Mouse (Mus musculus) hematopoietic stem cell, adult 5-6 weeks (primary cell): ENCODE data around the gene Mpv17. TPM values are rescaled to one million over a fixed set of nuclear protein-coding genes. Genes with fewer than 3 reads are reported as not detected.

Experiments
- ATAC-seq, 2 experiments: fragments of 125-278 bp in 1 of 2; replicated peaks in 1 of 2; 2 replicates each; pipeline ENCODE4 v1.8.0; 2016 to 2017; ENCODE audit warnings: inconsistent platforms in 2 of 2, mild to moderate bottlenecking in 2 of 2, moderate number of reproducible peaks in 2 of 2, low read depth in 1 of 2, moderate TSS enrichment in 1 of 2; ENCODE audit not compliant: low FRiP score in 2 of 2, poor library complexity in 2 of 2, severe bottlenecking in 2 of 2, insufficient read depth in 1 of 2, low TSS enrichment in 1 of 2
- total RNA-seq: library from RNA; stranded (forward); fragments of 172-1452, 232-1000 nt; gene quantifications from 2 replicates; pipeline ENCODE4 v1.2.3, GENCODE M21; 2017

Gene Mpv17
- total RNA-seq, 1 experiment from 2014 or later: 51.0 TPM

DNA sequence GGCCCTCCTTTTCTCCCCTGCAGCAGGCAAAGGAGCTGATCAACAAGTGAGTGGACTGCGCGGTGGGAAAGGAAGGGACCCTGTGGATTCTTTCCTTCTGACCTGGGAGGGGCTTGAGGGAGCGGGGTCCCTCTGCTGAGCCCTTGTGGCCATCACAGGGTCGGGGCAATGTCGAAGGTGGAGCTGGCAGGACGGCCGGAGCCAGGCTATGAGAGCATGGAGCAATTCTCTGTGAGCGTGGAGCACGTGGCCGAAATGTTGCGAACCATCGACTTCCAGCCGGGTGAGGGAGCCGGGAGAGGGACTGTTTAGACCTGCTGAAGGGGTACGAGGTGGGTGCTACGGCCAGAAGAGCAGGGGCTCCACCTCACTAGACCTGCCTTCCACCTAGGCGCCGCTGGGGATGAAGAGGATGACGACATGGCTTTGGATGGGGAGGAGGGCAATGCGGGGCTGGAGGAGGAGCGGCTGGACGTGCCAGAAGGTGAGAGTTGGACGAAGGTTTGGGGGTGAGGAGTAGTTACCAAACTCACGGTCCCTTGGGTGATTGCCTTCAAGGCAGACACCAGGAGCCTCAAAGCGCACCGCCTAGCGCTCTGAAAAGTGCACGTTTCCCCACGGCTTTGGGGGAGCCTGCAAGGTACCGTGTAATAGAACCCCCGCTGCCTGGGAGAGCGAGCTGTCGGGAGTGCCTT lies 17.2 kb downstream of the Mpv17 start:
- ATAC-seq: no peak

DNA sequence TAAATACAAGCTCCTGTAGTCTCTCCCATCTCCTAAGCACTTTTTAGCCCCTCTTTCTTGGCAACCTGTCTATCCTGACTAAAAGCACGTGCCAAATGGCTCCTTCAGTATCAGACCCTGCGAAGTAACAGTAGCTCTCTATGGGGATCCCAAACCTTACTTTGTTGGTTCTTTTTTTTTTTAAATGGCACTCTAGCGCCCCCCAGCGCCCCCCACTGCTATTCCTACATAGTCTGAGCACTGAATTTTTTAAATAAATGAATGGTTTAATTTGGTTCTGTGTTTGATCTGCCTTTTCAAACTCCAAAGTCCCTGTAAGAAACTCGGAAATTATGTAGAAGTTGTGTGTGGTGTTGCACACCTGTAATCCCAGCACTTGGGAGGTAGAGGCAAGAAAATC lies 28.0 kb downstream of the Mpv17 start:
- no peak for ATAC-seq

DNA sequence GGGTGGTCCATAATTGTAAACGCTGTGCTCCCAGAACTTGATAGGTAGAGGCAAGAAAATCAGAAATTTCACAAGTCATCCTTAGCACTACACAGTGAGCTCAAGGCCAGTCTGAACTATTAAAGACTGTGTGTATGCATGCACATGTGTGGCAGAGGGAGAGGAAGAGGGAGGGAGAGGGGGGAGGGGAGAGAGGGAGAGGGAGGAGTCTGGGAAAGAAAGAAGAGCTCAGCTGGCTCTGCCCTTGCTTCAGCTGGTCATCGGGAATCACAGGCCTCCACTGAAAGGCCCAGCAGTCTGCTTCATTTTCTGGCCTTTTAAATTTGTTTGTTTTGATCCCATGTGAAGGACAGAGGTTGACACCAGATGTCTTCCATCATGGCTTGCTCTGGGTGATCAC lies 30.6 kb downstream of the Mpv17 start:
- no peak for ATAC-seq

DNA sequence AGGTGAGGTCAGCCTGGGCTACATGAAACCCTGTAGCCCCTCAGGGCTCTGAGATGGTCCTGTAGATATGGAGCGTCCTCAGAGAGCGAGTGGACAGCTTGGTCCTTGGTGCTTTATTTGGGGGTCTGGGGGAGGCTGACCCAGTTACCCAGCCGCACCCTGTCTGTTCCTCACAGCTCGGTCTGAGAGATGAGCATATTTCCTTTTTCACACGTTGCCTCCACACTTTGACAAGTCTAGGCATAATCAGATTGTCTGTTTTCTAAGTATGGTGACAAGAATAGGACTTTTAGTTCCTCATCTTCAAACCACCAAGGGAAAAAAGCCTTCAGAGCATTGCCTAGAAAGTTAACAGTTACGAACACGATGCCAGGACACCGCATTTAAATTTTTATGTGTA lies 32.9 kb downstream of the Mpv17 start:
- ATAC-seq: no peak

DNA sequence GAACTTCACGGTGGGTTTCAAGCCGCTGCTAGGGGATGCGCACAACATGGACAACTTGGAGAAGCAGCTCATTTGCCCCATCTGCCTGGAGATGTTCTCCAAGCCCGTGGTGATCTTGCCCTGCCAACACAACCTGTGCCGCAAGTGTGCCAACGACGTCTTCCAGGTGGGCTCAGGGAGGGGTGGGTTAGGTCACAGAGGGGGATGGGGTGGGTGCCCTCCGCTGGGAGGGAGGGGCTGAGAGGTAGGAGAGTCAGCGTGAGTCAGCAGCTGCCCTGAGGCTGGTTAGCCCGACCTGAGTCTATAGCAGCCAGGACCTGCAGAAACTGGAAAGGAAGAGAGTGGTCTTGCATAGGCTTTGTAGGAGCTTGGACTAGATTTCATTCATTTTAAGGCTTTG lies 37.1 kb downstream of the Mpv17 start:
- no peak for ATAC-seq

DNA sequence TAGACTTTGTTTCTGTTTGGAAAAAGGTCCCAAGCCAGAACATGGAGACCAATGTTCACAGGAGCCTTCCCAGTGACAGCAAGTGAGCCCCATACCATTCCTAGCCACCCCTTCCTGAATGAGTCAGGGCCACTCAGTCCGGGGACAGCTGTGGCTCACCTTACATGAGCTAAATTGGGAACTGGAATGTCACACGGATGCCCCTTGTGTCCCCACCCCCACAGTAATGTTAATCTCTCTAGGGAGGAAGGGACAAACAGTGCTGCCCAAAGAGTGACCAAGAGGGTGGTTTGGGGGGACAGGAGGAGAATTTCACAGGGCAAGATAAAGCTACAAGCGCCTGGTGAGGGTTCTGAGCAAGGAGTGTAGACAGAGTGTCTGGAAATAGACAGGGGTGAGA lies 37.7 kb downstream of the Mpv17 start, which contains the start of gene Trim54:
TSS of gene Trim54 (plus strand) at position 359 of the 400 bp plus-strand sequence.
- ATAC-seq: no peak

DNA sequence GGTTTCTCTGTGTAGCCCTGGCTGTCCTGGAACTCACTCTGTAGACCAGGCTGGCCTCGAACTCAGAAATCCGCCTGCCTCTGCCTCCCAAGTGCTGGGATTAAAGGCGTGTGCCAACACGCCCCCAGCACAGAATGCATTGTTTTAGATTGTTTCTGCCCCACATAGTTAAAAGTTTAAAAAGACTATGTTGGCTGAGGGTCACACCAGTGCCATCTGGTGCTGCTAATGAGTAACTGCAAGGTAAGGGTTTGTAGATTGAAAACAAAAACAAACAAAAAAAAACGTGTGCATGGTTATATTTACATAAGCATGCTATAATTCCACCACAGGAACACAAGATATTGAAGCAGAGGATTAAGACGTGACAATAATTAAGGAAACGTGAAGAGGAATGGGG lies 43.3 kb downstream of the Mpv17 start:
- 0 out of 4 replicates have a peak, but pooled peaks of 1 of the 2 experiments have one; percentile 36 for ATAC-seq

DNA sequence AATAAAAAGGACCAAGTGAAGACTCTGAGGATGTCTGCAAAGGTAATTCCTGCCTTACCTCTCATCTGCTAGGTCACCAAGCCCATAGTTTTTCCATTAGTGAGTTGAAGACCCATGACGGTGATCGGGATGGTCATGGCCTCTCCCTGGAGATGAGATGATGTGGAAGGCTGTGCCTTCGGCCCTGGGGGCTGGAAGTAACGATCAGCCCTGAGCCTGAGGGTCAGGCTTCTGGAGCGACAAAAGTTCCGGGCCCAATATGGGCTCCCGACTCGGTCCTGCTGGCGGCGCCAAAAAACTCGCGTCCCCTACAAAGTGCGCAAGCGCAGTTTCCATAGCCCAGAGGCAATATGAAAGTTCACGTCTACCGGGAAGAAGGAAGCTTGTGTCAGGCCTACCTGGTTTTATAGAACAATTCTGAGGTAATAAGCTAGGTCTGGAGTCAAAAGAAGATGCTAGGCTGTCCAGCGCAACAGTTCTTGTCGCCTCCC lies 46.0 kb downstream of the Mpv17 start, which contains the start of gene Slc30a3:
TSS of gene Slc30a3 (minus strand) at position 238 of the 491 bp plus-strand sequence.
- ATAC-seq: no peak

DNA sequence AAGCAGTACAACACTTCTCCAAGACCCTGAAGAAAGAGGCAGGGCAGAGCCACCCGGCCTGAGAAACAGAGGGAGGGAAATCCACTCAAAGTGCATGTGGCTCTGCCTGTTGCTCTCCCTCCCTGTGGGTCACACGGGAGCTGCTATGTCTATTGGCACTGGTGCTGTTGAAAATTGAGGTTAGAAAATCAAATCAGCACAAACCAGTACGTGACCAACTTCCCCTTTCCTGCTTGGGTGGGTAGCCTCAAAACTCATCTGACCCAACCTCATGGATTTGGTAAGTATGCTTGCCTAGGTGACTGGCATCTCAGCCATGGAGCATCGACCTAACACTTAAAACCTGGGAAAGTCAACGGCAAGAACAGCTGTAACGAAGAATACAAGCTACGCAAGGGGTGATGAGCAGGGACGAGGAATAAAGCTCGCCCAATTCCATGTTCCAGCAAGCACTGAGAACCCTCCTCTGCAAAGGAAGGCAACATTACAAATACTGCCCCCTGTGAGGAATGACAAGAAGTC lies 48.2 kb downstream of the Mpv17 start, which contains the start of gene Dnajc5g:
TSS of gene Dnajc5g (plus strand) at position 472 of the 522 bp plus-strand sequence.
- ATAC-seq: peak; percentile 42 to 56; a peak in 2 of 4 replicates

DNA sequence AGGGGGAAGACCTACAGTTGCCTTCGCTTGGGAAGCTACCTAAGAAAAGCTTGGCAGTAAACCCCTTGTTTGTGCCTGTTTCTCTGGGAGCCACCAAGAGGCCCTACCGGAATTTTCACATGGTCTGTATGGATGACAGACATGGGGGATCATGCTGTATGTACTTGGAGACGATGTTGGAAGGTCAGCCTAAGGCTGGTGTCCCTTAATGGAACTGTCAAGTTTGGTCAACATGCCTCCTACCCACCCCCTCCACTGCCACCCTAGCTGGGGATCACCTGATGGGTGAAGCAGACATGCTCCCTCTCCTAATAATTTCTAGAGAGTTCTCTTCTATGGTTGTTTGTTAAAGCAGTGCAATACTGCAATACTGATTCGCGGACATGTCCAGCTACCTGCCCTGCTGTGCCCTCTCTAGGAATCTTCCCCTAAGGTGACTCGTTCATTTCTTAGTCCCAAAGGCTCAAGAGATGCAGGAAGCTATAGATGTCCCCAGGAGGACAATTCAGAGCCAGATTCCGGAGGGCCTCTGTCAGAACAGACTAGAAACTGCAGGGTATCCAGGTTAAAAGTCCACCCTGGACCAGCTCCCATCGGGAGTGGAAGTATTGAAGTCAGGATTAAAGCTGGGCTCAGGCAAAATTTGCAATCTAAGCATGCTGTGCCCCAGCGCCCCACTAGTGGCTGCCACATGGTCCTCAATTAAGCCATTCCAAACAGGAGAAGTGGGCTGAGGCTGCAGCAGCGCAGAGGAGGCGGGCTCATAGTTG lies 58.2 kb downstream of the Mpv17 start:
- ATAC-seq: no peak

DNA sequence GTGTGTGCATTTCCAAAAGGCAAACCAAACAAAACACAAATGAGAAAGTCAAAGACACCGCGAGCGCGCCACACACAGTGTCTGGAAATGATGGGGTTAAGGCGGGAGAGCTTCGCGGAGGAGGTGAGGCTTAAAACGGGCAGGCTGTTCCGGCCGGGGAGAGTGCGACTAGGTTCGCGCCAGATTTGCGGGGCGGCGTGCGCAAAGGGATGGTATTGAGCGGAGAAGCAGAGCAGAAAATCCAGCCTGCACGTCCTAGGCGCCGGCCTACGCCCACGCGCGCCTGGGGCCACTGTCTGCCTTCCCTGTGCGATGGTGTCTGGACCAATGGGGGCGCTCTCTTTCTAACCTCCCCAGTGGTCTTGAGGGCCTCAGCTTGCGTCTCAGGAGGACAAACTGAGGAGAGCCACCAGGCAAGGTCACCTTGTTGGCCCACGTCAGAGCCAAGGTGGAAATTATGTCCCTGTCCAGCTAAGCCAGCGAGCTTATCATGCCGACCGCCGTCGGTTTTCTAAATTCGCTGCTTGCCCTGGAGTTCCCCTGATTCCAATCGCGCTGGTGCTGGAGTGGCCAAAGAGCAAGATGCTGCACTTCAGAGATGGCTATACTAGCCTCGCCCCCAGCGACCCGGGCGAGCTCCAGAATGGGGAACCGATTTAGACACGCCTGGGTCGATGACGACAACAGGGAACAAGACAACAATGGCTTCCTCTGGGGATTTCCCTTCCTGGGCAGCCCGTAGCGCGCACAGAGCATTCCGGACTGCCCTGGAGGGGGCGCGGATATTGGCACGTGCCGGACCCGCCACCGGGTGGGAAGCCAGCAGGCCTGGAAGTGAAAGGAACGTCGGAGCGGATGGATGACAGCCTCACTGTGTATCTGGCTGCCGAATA lies 59.0 kb downstream of the Mpv17 start:
- ATAC-seq: peak; percentile 85 to 92

DNA sequence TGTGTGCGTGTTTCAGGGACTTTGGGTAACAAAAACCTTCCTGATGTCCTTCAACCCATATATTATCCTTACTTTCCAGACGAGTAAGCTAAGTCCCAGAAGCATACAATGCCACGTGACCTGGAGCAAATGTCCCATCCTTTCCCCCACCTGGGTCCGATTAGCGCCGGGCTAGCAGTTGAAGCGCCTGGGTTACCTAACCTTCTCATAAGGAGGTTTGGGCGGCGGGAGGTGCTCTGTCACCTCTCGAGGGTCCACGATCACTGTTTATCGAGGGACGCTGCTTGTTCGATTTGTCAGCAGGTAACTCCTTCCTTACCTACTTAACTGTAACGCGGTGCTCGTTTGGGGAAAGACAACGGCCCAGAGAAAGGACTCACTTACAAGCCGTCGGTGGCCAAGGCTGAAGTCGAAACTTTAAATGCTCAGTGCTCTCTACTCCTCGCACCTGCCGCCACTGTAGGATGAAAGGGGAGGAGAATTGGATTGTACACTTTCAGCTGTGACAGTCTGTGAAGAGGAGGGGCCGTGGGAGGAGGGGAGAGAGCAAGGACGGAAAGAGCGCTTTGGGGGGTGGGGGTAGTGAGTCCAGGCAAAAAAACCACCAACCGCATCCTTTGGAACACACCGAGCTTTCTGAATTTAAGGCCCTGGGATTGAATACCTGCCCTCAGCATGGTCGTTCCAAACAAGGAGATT lies 59.8 kb downstream of the Mpv17 start:
- no peak for ATAC-seq

DNA sequence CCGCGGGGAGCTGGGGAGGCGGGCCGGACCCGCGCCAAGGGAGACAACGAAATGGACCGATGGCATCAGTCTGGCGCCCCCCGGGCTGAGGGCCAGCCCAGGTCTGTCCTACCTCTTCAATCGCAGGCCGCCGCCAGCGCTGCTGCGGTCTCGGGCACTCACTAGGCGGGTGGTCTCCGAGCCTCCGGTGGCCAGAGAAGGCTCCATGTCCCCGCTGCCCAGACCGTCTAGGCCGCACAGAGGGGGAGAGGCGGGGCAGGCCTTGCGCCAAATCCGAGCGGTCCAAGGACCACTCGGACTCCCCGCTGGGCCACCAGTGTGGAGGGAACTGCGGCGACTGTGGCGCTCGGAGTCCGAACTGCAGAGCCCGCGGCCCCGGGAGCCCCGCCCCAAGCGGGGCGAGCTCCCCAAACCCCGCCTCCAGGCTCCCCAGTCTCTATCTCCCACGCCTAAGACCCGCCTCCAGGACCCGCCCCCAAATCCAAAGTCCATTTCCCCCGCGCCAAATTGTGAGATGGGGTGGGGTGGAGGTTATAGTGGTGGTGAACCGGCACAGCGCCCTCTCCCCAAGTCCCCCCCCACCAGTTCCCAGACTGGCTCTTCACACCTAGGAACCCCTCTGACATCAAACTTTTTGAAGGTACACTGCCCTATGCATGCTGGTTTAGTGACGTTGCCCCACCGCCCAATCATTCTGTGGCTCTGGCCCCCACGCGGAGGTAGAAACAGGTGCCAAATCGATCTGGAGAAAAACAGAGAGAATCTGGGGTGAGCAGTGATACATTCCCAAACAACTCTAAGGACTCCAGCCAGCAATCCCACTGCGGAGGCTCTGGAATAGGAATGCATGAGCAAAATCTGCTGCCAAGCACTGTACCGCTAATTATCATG lies 60.7 kb downstream of the Mpv17 start:
- ATAC-seq: no peak

DNA sequence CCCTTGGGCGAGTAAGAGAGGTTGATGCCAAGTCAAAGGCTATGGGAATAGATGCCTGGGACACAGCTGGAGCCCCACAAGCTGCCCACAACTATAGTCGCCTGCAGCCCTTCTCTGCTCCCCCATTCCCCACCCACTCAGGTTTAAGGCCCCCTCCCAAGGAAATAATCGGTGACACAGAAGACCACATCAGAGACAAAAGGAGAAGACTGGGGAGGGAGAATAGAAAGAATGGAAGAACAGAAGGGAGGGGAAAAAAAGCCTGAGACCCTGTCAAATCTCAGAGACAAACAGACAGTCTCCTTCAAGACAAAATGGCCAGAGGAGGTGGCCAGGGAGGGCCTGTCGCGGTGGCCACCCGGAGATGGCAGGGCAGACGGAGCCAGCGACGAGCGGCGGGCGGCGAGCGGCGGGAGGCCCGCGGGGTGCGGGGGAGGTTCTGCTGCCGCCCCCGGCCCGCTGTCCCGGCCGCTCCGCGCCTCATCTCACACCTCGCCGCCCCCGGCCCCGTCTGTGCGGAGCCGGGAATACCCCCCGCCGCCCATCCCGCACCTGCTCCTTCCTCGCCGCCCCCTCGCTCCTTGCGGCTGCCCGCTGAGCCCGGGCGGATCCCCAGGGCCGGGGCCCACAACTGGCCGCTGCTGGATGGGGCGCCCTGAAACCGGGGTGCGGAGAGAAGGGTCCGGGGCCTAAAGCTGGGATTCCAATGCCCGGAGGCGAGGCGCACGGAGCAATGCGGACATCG lies 61.6 kb downstream of the Mpv17 start:
- ATAC-seq: no peak
